Mouse (Mus musculus) intestine, embryonic 15.5 days (tissue): ENCODE data around the gene Flywch1. TPM values are rescaled to one million over a fixed set of nuclear protein-coding genes. Genes with fewer than 3 reads are reported as not detected.
A peak's percentile ranks its signal among the peaks of the same experiment; 100 is the strongest.

ENCODE experiments used
- ATAC-seq: fragments of 200-750 bp; cut with Nextera tagmentation; 2 replicates; pipeline ENCODE4 v1.8.0; 2017; ENCODE audit warnings: moderate TSS enrichment, moderate library complexity
- H3K27ac ChIP-seq: fragments of 300-500 bp; sonication (generic); 2 replicates; pipeline ENCODE4 v1.5.1; 2015; ENCODE audit warnings: mild to moderate bottlenecking, inconsistent platforms
- H3K27me3 ChIP-seq: fragments of 300-500 bp; sonication (generic); replicated peaks from 2 replicates; pipeline ENCODE4 v1.6.1; 2015; ENCODE audit warnings: inconsistent platforms
- H3K36me3 ChIP-seq: fragments of 300-500 bp; sonication (generic); 2 replicates; pipeline ENCODE4 v1.6.1; 2015; ENCODE audit warnings: inconsistent platforms
- H3K4me1 ChIP-seq: fragments of 300-500 bp; sonication (generic); replicated peaks from 2 replicates; pipeline ENCODE4 v1.6.1; 2015; ENCODE audit warnings: inconsistent platforms
- H3K4me2 ChIP-seq: fragments of 300-500 bp; sonication (generic); replicated peaks from 2 replicates; pipeline ENCODE4 v1.6.1; 2015; ENCODE audit warnings: mild to moderate bottlenecking, inconsistent platforms
- H3K4me3 ChIP-seq: fragments of 300-500 bp; sonication (generic); replicated peaks from 2 replicates; pipeline ENCODE4 v1.5.1; 2015; ENCODE audit warnings: inconsistent platforms
- H3K9ac ChIP-seq: fragments of 300-500 bp; sonication (generic); 2 replicates; pipeline ENCODE4 v1.6.1; 2015; ENCODE audit warnings: inconsistent platforms
- H3K9me3 ChIP-seq: fragments of 300-500 bp; sonication (generic); 2 replicates; pipeline ENCODE4 v1.6.1; 2016; ENCODE audit warnings: inconsistent platforms
- WGBS: fragments of 180-500 bp; shearing (Covaris S2); methylation state at CpG from one replicate; pipeline ENCODE4 v1.1.7; 2015; 5-methylcytosine and 5-hydroxymethylcytosine counted together
- polyA plus RNA-seq: library from polyadenylated mRNA; unstranded; fragments of >200 nt; fragmentation: Nextera tagmentation; extraction: Ambion mirVana; gene quantifications from 2 replicates; pipeline ENCODE4 v1.2.1, GENCODE M21; 2015

Gene Flywch1
- polyA plus RNA-seq, 1 experiment from 2014 or later = 48.3 TPM

GRCm38 (mm10) chr17:23722376-23723125 is 48.9 kb downstream of the Flywch1 start, which contains the start of gene 1520401A03Rik:
1520401A03Rik (minus strand) TSS chr17:23722783.
- peaks cover 12% of the 10 kb centered on the region for H3K4me1 ChIP-seq
- no peak within 1 kb of the TSS for H3K4me2 ChIP-seq
- no peak for ATAC-seq
- H3K9ac ChIP-seq = no peak within 1 kb of the TSS
- no peaks in the 10 kb centered on the region for H3K9me3 ChIP-seq
- H3K36me3 ChIP-seq = no peaks in the 10 kb centered on the region
- no peak within 1 kb of the TSS for H3K4me3 ChIP-seq
- no peaks in the 10 kb centered on the region for H3K27me3 ChIP-seq
- no peak within 1 kb of the TSS for H3K27ac ChIP-seq
- 66% methylated on average over 7 of the region's 7 CpGs for WGBS

GRCm38 (mm10) chr17:23721886-23722285 is 49.5 kb downstream of the Flywch1 start:
- Histone ChIP-seq H3K9me3 (no peaks in the 10 kb centered on the region), H3K9ac (no peak overlapping the region), H3K27me3 (no peaks in the 10 kb centered on the region), H3K36me3 (no peaks in the 10 kb centered on the region), H3K4me2 (no peak overlapping the region), H3K4me3 (no peak overlapping the region), H3K4me1 (peaks cover 12% of the 10 kb centered on the region), H3K27ac (no peak overlapping the region)
- WGBS = 83% methylated on average over 2 of the region's 2 CpGs
- ATAC-seq = no peak

- no peak overlapping the region for H3K9ac ChIP-seq
- H3K9me3 ChIP-seq = no peaks in the 10 kb centered on the region
- ATAC-seq = no peak
- H3K36me3 ChIP-seq = no peaks in the 10 kb centered on the region
- no peak overlapping the region for H3K27ac ChIP-seq
- no peak overlapping the region for H3K4me2 ChIP-seq
- 31% methylated on average over 1 of the region's 1 CpGs for WGBS
- no peak overlapping the region for H3K4me3 ChIP-seq
- peaks cover 5% of the 10 kb centered on the region for H3K4me1 ChIP-seq
- H3K27me3 ChIP-seq = no peaks in the 10 kb centered on the region
Observed at GRCm38 (mm10) chr17:23719455-23719854, 51.9 kb downstream of the Flywch1 start.

DNA sequence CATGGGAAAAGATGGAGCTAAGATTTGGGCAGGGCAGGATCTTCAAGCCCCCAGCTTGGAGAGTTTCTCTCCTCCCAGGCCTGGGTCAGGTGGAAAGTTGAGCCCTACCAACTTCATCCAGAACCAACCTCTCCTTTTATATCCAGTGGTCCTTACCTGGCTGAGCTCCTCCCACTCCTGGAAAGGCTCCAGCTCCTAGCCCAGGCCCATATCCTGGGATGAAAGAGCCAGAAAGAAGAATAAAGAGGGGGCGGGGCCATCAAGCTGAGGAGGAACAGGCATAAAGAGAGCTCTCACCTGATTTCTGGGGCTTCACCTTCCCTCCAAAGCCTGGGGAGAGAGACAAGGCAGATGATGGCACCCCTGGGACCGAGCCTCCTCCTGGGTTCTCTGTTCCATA is 54.4 kb downstream of the Flywch1 start:
- Histone ChIP-seq H3K4me2 (no peak overlapping the region), H3K36me3 (no peaks in the 10 kb centered on the region), H3K9ac (no peak overlapping the region), H3K4me1 (peaks cover 5% of the 10 kb centered on the region), H3K4me3 (no peak overlapping the region), H3K27me3 (no peaks in the 10 kb centered on the region), H3K9me3 (no peaks in the 10 kb centered on the region), H3K27ac (no peak overlapping the region)
- 58% methylated on average over 2 of the region's 2 CpGs for WGBS
- ATAC-seq = no peak

DNA sequence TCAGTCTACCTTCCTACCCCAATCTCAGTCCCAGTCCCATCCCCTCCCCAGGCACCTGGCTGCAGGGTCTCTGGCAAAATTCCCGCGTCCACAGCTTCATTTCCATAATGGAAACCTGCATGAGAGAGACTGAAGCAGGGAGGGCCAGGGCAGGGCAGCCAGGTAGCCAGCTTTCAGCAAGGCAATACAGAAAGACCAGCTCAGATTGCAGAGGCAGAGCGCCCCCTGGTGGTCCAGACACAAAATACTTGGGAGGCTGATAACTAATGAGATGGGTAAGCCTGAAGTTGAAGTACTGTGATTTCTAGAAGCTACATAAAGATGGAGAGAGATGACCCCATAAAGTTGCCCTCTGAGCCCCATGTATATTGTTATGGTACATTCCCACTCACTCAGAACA is 65.2 kb downstream of the Flywch1 start:
- 0% methylated on average over 3 of the region's 3 CpGs for WGBS
- peak; percentile 82 for ATAC-seq
- no peaks in the 10 kb centered on the region for H3K9me3 ChIP-seq
- no peak overlapping the region for H3K4me2 ChIP-seq
- no peak overlapping the region for H3K27ac ChIP-seq
- no peaks in the 10 kb centered on the region for H3K36me3 ChIP-seq
- no peaks in the 10 kb centered on the region for H3K27me3 ChIP-seq
- no peak overlapping the region for H3K4me3 ChIP-seq
- no peak overlapping the region for H3K9ac ChIP-seq
- 0 out of 2 replicates have a peak, but pooled peaks cover 2% of the 10 kb centered on the region for H3K4me1 ChIP-seq

GRCm38 (mm10) chr17:23705525-23706104 is 65.8 kb downstream of the Flywch1 start:
- no peak overlapping the region for H3K4me3 ChIP-seq
- H3K27ac ChIP-seq = no peak overlapping the region
- no peaks in the 10 kb centered on the region for H3K36me3 ChIP-seq
- no peaks in the 10 kb centered on the region for H3K9me3 ChIP-seq
- ATAC-seq = peak; percentile 29
- no peak overlapping the region for H3K9ac ChIP-seq
- WGBS = 75% methylated on average over 7 of the region's 7 CpGs
- H3K4me1 ChIP-seq = 0 out of 2 replicates have a peak, but pooled peaks cover 2% of the 10 kb centered on the region
- no peaks in the 10 kb centered on the region for H3K27me3 ChIP-seq
- H3K4me2 ChIP-seq = no peak overlapping the region

- peaks cover 3% of the 10 kb centered on the region; the same call in 1 of the 2 replicates for H3K27me3 ChIP-seq
- H3K4me1 ChIP-seq = 0 out of 2 replicates have a peak, but pooled peaks cover 2% of the 10 kb centered on the region
- H3K27ac ChIP-seq = no peak overlapping the region
- no peaks in the 10 kb centered on the region for H3K9me3 ChIP-seq
- no peak for ATAC-seq
- H3K4me2 ChIP-seq = no peak overlapping the region
- no peak overlapping the region for H3K9ac ChIP-seq
- H3K4me3 ChIP-seq = no peak overlapping the region
- 60% methylated on average over 7 of the region's 7 CpGs for WGBS
- H3K36me3 ChIP-seq = no peaks in the 10 kb centered on the region
Observed at GRCm38 (mm10) chr17:23704741-23705140, 66.7 kb downstream of the Flywch1 start.

GRCm38 (mm10) chr17:23703301-23703700 is 68.1 kb downstream of the Flywch1 start:
- no peak for ATAC-seq
- Histone ChIP-seq H3K36me3 (no peaks in the 10 kb centered on the region), H3K4me1 (0 out of 2 replicates have a peak, but pooled peaks cover 8% of the 10 kb centered on the region), H3K4me2 (no peak overlapping the region), H3K27ac (no peak overlapping the region), H3K9me3 (no peaks in the 10 kb centered on the region), H3K9ac (no peak overlapping the region), H3K4me3 (no peak overlapping the region), H3K27me3 (peaks cover 6% of the 10 kb centered on the region; the same call in 1 of the 2 replicates)
- WGBS = 87% methylated on average over 9 of the region's 9 CpGs

Other genes starting within 250 kb of the Flywch1 start
- 15.2 and 17.7 TPM in 2 replicates for gene Zfp213, start 207.4 kb downstream of the Flywch1 start, polyA plus RNA-seq
- 10.4 and 10.5 TPM in 2 replicates for gene Zfp13, start 172.1 kb downstream of the Flywch1 start, polyA plus RNA-seq
- gene Zscan10, start 170.7 kb downstream of the Flywch1 start, polyA plus RNA-seq = 0.14 TPM in 1 of 2 replicates, not detected in the other
- gene Mmp25, start 126.3 kb downstream of the Flywch1 start, polyA plus RNA-seq = 0.69 and 0.79 TPM in 2 replicates
- gene Bicdl2, start 111.1 kb downstream of the Flywch1 start, polyA plus RNA-seq = 4.2 TPM in 2 replicates
- 68.9 and 69.9 TPM in 2 replicates for gene Hcfc1r1, start 98.0 kb downstream of the Flywch1 start, polyA plus RNA-seq
- gene Thoc6, start 97.7 kb downstream of the Flywch1 start, polyA plus RNA-seq = 43.0 and 43.2 TPM in 2 replicates
- gene Tnfrsf12a, start 94.1 kb downstream of the Flywch1 start, polyA plus RNA-seq = 24.2 and 24.8 TPM in 2 replicates
- gene Cldn6, start 92.4 kb downstream of the Flywch1 start, polyA plus RNA-seq = 42.8 and 46.2 TPM in 2 replicates
- 1.3 and 2.0 TPM in 2 replicates for gene Cldn9, start 87.6 kb downstream of the Flywch1 start, polyA plus RNA-seq
- gene 1520401A03Rik, start 48.8 kb downstream of the Flywch1 start, polyA plus RNA-seq = 0.14 TPM in 1 of 2 replicates, not detected in the other
- 42.3 and 46.0 TPM in 2 replicates for gene Pkmyt1, start 45.3 kb downstream of the Flywch1 start, polyA plus RNA-seq
- gene Paqr4, start 30.7 kb downstream of the Flywch1 start, polyA plus RNA-seq = 21.8 and 22.7 TPM in 2 replicates
- gene Kremen2, start 25.8 kb downstream of the Flywch1 start, polyA plus RNA-seq = 0.33 and 0.49 TPM in 2 replicates
- 14.7 TPM in 2 replicates for gene Flywch2, start 14.5 kb upstream of the Flywch1 start, polyA plus RNA-seq
- 408 and 435 TPM in 2 replicates for gene Srrm2, start 18.9 kb upstream of the Flywch1 start, polyA plus RNA-seq
- gene Elob, start 57.5 kb upstream of the Flywch1 start, polyA plus RNA-seq = 939 and 946 TPM in 2 replicates
- 0.14 and 0.20 TPM in 2 replicates for gene Prss33, start 64.5 kb upstream of the Flywch1 start, polyA plus RNA-seq
- 5.1 and 9.9 TPM in 2 replicates for gene Prss32, start 72.3 kb upstream of the Flywch1 start, polyA plus RNA-seq
- 2.1 and 3.3 TPM in 2 replicates for gene Prss41, start 72.6 kb upstream of the Flywch1 start, polyA plus RNA-seq
- gene Prss21, start 96.5 kb upstream of the Flywch1 start, polyA plus RNA-seq = not detected in 2 replicates
- gene Dcpp1, start 109.3 kb upstream of the Flywch1 start, polyA plus RNA-seq = not detected in 2 replicates
- gene Dcpp2, start 109.3 kb upstream of the Flywch1 start, polyA plus RNA-seq = not detected in 2 replicates
- gene Dcpp3, start 145.9 kb upstream of the Flywch1 start, polyA plus RNA-seq = not detected in 2 replicates
- not detected in 2 replicates for gene Sbp, start 170.1 kb upstream of the Flywch1 start, polyA plus RNA-seq
- gene Sbpl, start 183.7 kb upstream of the Flywch1 start, polyA plus RNA-seq = not detected in 2 replicates
- gene Prss30, start 209.0 kb upstream of the Flywch1 start, polyA plus RNA-seq = 1.4 and 2.2 TPM in 2 replicates
- gene Prss22, start 226.5 kb upstream of the Flywch1 start, polyA plus RNA-seq = not detected in 2 replicates